Mouse (Mus musculus) ES-Bruce4 (cell line): ENCODE results near the gene Oxct2b.
"Not testable (repeated sequence)": the region's sequence is repeated elsewhere in the genome, so short reads cannot be mapped to it uniquely, and the experiment has no call there.

Experiments used
- EP300 ChIP-seq: IDR thresholded peaks from 2 replicates; pipeline ENCODE4 v1.6.1; 2011; ENCODE audit warnings: low read depth, low read length; ENCODE audit not compliant: insufficient read depth
- POLR2A ChIP-seq: IDR thresholded peaks from one replicate; pipeline ENCODE4 v1.8.1; 2011; ENCODE audit warnings: low read length; ENCODE audit not compliant: insufficient read depth

DNA sequence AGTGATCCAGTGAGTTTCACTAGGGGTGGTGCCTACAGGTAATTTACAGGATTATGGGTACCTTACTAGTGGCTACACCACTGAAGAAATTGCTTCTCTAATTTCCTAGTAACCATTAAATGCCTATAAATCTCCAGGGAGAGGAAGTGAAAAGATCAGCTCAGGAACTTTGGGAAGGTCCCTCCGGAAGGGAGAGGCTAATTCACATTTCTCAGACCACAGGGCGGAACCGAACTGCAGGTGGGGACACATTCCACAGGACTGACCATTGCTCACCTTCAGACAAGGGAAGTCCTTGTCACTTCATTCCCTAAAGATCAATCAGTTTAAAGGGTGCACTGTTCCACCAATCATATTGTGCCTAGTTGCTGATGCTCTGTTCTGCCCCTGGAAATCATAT lies 45.2 kb downstream of the Oxct2b start:
- TF ChIP-seq EP300, POLR2A: not testable (repeated sequence)
